Mouse (Mus musculus): Measurements from ENCODE around the gene Apeh. TPM values are rescaled to one million over a fixed set of nuclear protein-coding genes. Genes with fewer than 3 reads are reported as not detected.
A peak's percentile ranks its signal among the peaks of the same experiment; 100 is the strongest.

The Apeh gene
- total and polyA plus RNA-seq, 2 experiments from 2014 or later: 38.3 to 45.1 TPM

- Histone ChIP-seq H3K27ac (ENCODE audit: low read depth, low read length) (no peak overlapping the region), H3K36me3 (ENCODE audit: insufficient read depth, low read length) (peaks cover 62% of the 10 kb centered on the region)
These were observed 21.1 kb upstream of the Apeh start for GRCm38 (mm10) chr9:108115290-108116077.

GRCm38 (mm10) chr9:108112719-108113340 lies 18.4 kb upstream of the Apeh start:
- Histone ChIP-seq H3K4me1 (ENCODE audit: insufficient read depth, low read length) (0 out of 2 replicates have a peak, but pooled peaks cover 3% of the 10 kb centered on the region), H3K36me3 (ENCODE audit: insufficient read depth, low read length) (peaks cover 76% of the 10 kb centered on the region), H3K9ac (replicated peaks; ENCODE audit: low read length, poor library complexity, severe bottlenecking) (no peak overlapping the region), H3K4me2 (ENCODE audit: low read depth, low read length, poor library complexity, severe bottlenecking) (no peak overlapping the region), H3K4me3 (ENCODE audit: low read depth, low read length) (no peak overlapping the region), H3K27ac (ENCODE audit: low read depth, low read length) (no peak overlapping the region), H3K9me3 (ENCODE audit: low read length) (no peaks in the 10 kb centered on the region), H3K27me3 (ENCODE audit: insufficient read depth, low read length) (no peaks in the 10 kb centered on the region)
- DNase-seq (ENCODE audit: low spot score): no peak
- no peak for TF ChIP-seq CTCF (IDR thresholded peaks at IDR 0.05)
- 95% methylated on average over 18 of the region's 18 CpGs for WGBS
- ATAC-seq (ENCODE audit: low FRiP score): no peak

More at GRCm38 (mm10) chr9:108115290-108116077, 21.1 kb upstream of the Apeh start:
- 75% methylated on average over 43 of the region's 43 CpGs for WGBS
- Histone ChIP-seq H3K9ac (replicated peaks; ENCODE audit: low read length, poor library complexity, severe bottlenecking) (no peak overlapping the region), H3K4me2 (ENCODE audit: low read depth, low read length, poor library complexity, severe bottlenecking) (no peak overlapping the region), H3K4me3 (ENCODE audit: low read depth, low read length) (no peak overlapping the region), H3K4me1 (ENCODE audit: insufficient read depth, low read length) (0 out of 2 replicates have a peak, but pooled peaks cover 3% of the 10 kb centered on the region), H3K9me3 (ENCODE audit: low read length) (no peaks in the 10 kb centered on the region), H3K27me3 (ENCODE audit: insufficient read depth, low read length) (no peaks in the 10 kb centered on the region)
- DNase-seq (ENCODE audit: low spot score): no peak
- TF ChIP-seq CTCF (IDR thresholded peaks at IDR 0.05): no peak
- no peak for ATAC-seq (ENCODE audit: low FRiP score)

GRCm38 (mm10) chr9:108111593-108112121 lies 17.3 kb upstream of the Apeh start:
- Histone ChIP-seq H3K9me3 (ENCODE audit: low read length) (no peaks in the 10 kb centered on the region), H3K9ac (replicated peaks; ENCODE audit: low read length, poor library complexity, severe bottlenecking) (0 out of 2 replicates have a peak overlapping the region, but pooled peaks have one; percentile 33), H3K4me1 (ENCODE audit: insufficient read depth, low read length) (0 out of 2 replicates have a peak, but pooled peaks cover 3% of the 10 kb centered on the region), H3K4me2 (ENCODE audit: low read depth, low read length, poor library complexity, severe bottlenecking) (peak overlapping the region; percentile 16; the same call in 1 of the 2 replicates), H3K4me3 (ENCODE audit: low read depth, low read length) (no peak overlapping the region), H3K36me3 (ENCODE audit: insufficient read depth, low read length) (peaks cover 81% of the 10 kb centered on the region), H3K27me3 (ENCODE audit: insufficient read depth, low read length) (no peaks in the 10 kb centered on the region), H3K27ac (ENCODE audit: low read depth, low read length) (peak overlapping the region; percentile 26; the same call in 1 of the 2 replicates)
- TF ChIP-seq CTCF (IDR thresholded peaks at IDR 0.05): no peak
- WGBS: 77% methylated on average over 17 of the region's 17 CpGs
- ATAC-seq (ENCODE audit: low FRiP score) (no peak), DNase-seq (ENCODE audit: low spot score) (no peak)

GRCm38 (mm10) chr9:108111101-108111592 lies 16.7 kb upstream of the Apeh start:
- no peak for TF ChIP-seq CTCF (IDR thresholded peaks at IDR 0.05)
- H3K27ac ChIP-seq (ENCODE audit: low read depth, low read length): peak overlapping the region; percentile 43; the same call in 1 of the 2 replicates
- no peaks in the 10 kb centered on the region for H3K27me3 ChIP-seq (ENCODE audit: insufficient read depth, low read length)
- no peak for ATAC-seq (ENCODE audit: low FRiP score)
- 0 out of 2 replicates have a peak overlapping the region, but pooled peaks have one; percentile 33 for H3K9ac ChIP-seq (replicated peaks; ENCODE audit: low read length, poor library complexity, severe bottlenecking)
- no peaks in the 10 kb centered on the region for H3K9me3 ChIP-seq (ENCODE audit: low read length)
- H3K4me2 ChIP-seq (ENCODE audit: low read depth, low read length, poor library complexity, severe bottlenecking): peak overlapping the region; percentile 16; the same call in 1 of the 2 replicates
- peak; percentile 53 for DNase-seq (ENCODE audit: low spot score)
- 17% methylated on average over 22 of the region's 22 CpGs for WGBS
- H3K4me1 ChIP-seq (ENCODE audit: insufficient read depth, low read length): 0 out of 2 replicates have a peak, but pooled peaks cover 3% of the 10 kb centered on the region
- H3K4me3 ChIP-seq (ENCODE audit: low read depth, low read length): no peak overlapping the region
- H3K36me3 ChIP-seq (ENCODE audit: insufficient read depth, low read length): peaks cover 80% of the 10 kb centered on the region

GRCm38 (mm10) chr9:108110160-108110559 lies 15.8 kb upstream of the Apeh start:
- H3K36me3 ChIP-seq (ENCODE audit: insufficient read depth, low read length): peaks cover 79% of the 10 kb centered on the region
- H3K9me3 ChIP-seq (ENCODE audit: low read length): no peaks in the 10 kb centered on the region
- ATAC-seq (ENCODE audit: low FRiP score): no peak
- H3K9ac ChIP-seq (replicated peaks; ENCODE audit: low read length, poor library complexity, severe bottlenecking): no peak overlapping the region
- no peak for DNase-seq (ENCODE audit: low spot score)
- no peak overlapping the region for H3K27ac ChIP-seq (ENCODE audit: low read depth, low read length)
- H3K4me1 ChIP-seq (ENCODE audit: insufficient read depth, low read length): 0 out of 2 replicates have a peak, but pooled peaks cover 3% of the 10 kb centered on the region
- H3K4me2 ChIP-seq (ENCODE audit: low read depth, low read length, poor library complexity, severe bottlenecking): no peak overlapping the region
- 88% methylated on average over 16 of the region's 16 CpGs for whole genome bisulfite sequencing
- no peaks in the 10 kb centered on the region for H3K27me3 ChIP-seq (ENCODE audit: insufficient read depth, low read length)
- no peak for TF ChIP-seq CTCF (IDR thresholded peaks at IDR 0.05)
- no peak overlapping the region for H3K4me3 ChIP-seq (ENCODE audit: low read depth, low read length)

Measured in midbrain, postnatal 0 days (tissue).